Mouse (Mus musculus): ENCODE results near the gene 4930402F06Rik.

Gene 4930402F06Rik

DNA sequence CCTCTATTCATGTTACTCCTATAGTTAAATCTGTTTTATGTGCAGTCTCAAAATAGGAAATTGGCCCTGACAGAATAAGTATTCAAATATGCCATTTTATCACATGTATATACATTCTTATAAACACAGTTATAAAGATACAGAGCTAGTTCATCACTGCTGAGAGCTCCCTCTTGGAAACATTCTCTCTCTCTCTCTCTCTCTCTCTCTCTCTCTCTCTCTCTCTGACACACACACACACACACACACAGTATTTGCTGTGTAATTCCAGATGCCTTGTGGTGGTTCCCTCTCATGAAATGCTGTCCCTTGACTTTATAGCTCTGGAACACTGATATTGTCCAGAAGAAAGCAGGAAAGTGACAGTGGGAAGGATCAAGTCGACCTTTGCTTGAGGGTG, 58.9 kb downstream of the 4930402F06Rik start:
- DNase-seq (ENCODE audit: low spot score): no peak

DNA sequence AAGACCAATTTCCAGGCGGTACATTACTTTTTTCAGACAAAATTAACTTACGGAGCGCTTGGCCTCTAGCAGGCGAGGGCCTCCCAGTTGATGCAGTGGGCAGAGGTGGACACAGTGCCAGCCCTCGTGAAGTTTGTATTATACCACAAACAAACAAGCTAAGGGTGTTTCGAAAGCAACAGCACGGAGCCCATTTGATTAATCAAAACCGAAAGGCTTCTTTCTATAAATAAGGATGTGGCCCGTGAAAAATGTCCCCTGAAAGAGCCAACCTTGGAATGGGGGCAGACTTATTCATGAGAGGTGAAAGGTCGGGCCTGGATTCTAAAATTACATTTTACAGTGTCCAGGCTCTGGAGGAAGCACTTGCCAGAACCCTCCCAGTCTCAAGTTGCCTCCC, 59.6 kb downstream of the 4930402F06Rik start:
- DNase-seq (ENCODE audit: low spot score): no peak

DNA sequence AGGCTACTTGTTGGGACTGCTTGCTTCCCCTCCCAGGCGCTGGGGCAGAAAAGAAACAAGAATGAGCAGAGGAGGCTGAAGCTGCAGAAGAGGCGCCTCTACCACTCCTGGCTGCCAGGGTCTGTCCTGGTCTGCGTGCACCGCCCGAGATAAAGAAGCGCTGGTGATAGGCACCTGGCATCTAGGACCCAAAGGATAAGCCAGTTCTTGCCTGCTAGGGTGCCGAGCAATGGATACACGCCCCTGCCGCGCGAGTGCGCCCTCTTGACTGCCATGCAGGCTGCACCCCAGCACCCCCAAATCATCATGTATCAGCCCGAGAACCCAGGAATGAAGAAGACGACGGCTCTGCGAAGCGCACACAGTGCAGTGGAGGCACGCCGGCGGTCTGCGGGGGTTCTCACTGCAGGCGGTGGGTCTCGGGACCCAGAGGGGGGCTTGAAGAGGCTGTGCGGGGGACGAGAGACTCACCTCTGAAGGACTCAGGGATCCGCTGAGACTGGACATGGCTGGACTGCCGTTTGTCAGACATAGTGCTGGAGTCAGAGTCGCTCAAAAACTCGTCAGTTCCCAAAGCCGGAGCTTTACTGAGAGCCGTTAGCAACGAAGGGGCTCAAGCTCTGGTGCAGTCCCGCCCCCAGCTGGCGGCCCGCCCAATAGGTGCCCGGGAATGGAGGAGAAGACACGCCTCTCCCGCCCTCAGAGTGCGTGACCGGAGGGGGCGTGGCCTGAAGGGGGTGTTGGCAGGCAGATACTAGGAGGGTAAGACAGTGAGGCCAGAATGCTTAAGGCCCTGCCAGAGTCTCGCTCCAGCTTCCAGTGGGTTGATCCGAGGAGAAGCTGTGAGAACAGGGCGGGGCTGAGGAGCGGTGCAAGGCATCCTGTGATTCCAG, 60.3 kb downstream of the 4930402F06Rik start, which contains the start of gene Stom:
TSS of gene Stom (minus strand) at position 589 of the 893 bp plus-strand sequence.
- DNase-seq (ENCODE audit: low spot score): peak; percentile 100

- DNase-seq (ENCODE audit: low spot score): no peak
Observed at GRCm38 (mm10) chr2:35335620-35336019, 61.4 kb downstream of the 4930402F06Rik start.

- DNase-seq (ENCODE audit: low spot score): no peak
Observed at GRCm38 (mm10) chr2:35333670-35334069, 63.3 kb downstream of the 4930402F06Rik start.

- no peak for DNase-seq (ENCODE audit: low spot score)
Observed at GRCm38 (mm10) chr2:35331205-35331604, 65.8 kb downstream of the 4930402F06Rik start.

- DNase-seq (ENCODE audit: low spot score): no peak
Observed at GRCm38 (mm10) chr2:35329061-35329460, 67.9 kb downstream of the 4930402F06Rik start.

DNA sequence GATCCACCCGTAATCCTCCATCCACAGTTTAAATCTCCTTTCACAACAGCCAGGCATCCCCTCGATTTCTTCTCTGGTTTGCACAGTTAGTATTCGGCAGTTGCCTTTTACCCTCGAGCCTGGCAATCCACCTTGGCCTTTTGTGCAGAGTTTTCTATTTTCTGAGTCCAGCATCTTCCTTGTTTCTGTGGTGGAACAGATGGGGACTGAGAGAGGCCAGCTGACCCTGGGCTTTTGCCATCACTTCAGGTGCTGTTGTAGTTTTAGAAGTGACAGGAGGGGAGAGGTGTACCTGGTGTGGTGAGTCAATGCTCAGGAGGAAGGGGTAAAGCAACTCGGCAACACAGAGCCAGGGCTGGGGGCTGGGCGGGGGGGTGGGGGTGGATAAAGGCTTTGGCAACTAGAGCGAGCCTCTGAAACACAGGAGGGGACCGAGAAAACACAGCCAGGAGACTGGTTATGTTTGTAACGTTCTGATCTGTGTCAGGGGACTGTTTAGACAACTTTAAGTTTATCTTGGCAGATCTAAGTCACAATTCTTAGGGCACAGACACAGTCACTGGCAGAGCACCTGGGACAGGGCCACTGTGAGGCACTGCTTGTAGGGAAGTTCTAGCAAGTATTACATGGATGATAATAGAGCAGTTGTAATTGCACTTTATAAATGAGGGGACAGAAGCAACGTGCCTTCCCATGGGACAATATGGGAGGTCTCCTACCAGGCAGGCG, 68.7 kb downstream of the 4930402F06Rik start:
- no peak for DNase-seq (ENCODE audit: low spot score)

GRCm38 (mm10) chr2:35327583-35327982, 69.4 kb downstream of the 4930402F06Rik start:
- DNase-seq (ENCODE audit: low spot score): no peak

GRCm38 (mm10) chr2:35326931-35327330, 70.0 kb downstream of the 4930402F06Rik start:
- no peak for DNase-seq (ENCODE audit: low spot score)

DNA sequence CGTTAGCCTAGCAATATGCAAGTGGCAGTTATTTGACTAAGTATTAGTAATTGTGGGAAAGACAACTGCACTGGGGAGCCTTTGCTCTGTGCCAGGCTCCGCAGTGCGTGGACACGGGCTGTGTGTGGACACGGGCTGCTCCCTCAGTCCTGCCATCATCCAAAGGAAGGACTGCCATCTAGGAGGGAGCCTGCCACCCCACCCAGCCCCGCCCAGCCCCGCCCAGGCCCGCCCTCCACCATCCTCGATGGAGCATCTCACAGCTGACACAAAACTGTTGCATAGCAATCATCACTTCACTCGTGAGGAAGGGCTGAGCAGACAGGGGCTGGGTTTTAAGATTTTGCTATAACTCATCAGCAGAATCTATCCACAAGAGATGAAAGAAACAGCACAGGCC, 71.0 kb downstream of the 4930402F06Rik start:
- DNase-seq (ENCODE audit: low spot score): no peak

All from urinary bladder, postnatal 14 days (tissue).